Mouse (Mus musculus): ENCODE data around the gene Ankrd49.

- TF ChIP-seq TAL1 (IDR thresholded peaks at IDR 0.05; ENCODE audit: low read length): no peak
- no peak for TF ChIP-seq GATA1 (IDR thresholded peaks at IDR 0.05; ENCODE audit: low read length)
Measured at GRCm38 (mm10) chr9:14773813-14774212, 10.8 kb downstream of the Ankrd49 start.
